Mouse (Mus musculus): ENCODE measurements around the gene Cdh22.

DNA sequence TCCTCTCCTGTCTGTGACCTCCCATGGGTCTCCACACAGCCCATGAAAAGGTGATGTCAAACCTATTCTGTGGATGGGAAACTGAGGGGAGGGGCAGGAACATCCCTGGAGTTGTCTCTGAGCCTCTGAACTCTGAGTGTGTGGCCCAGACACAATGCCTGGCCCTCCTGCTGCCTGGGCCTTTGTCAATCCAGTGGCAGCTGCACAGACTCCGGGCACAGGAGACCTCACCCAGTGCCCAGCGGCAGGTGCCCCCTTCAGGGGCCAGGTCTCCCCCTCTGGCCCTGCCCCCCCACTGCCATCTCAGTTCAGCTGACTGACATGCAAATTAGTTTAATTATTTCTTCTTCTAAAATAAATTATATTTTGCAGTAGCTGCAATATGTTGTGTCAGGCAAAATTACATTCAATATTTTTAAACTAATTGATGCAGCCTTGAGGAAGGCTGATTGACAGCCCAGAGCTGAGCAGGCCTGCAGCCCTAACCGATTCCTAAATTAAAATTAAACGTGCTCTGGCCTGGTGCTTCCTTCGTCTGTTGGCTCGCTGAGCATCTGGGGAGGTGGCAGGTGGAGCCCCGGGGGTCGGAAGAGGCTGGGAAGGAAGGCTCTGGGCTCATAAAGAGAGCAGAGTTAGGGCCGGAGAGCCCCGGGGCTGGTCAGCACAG is 107.6 kb downstream of the Cdh22 start:
- TF ChIP-seq POLR2A (IDR thresholded peaks at IDR 0.05; ENCODE audit: borderline replicate concordance, control insufficient read depth, low read depth, low read length) (no peak), CTCF (IDR thresholded peaks at IDR 0.05; ENCODE audit: control insufficient read depth, insufficient read depth, low read length) (no peak)

Data from bone marrow, adult 2 months (tissue).